Mouse (Mus musculus) C2C12 (cell line): ENCODE measurements around the gene Slamf6.

Source experiments
- CTCF ChIP-seq: IDR thresholded peaks from one replicate; pipeline ENCODE4 v1.5.1; 2011; ENCODE audit not compliant: control insufficient read depth, insufficient read depth, insufficient read length
- MAX ChIP-seq: IDR thresholded peaks from one replicate; pipeline ENCODE4 v1.6.1; 2011; ENCODE audit warnings: mild to moderate bottlenecking, control low read depth

DNA sequence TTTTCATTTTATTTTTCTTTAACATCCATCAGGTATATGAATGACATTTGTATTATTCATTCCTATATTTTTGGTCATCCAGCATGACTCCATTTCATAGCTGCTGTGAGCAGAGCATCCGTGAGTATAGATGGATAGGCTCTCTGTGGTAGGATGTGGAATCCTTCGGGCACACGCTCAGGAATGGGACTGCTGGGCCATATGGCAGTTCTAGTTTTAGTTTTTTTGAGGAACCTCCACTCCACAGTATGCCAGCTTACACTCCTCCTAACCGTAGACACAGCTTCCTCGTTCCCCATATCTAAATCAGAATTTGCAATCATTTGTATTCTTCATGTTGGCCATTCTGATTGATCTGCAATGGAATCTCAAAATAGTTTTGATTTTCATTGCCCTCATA, 5.5 kb downstream of the Slamf6 start:
- TF ChIP-seq CTCF (no peak), MAX (no peak)
